Comparison of ENCODE assay signal across 19 mouse cellular contexts in the genomic region with DNA sequence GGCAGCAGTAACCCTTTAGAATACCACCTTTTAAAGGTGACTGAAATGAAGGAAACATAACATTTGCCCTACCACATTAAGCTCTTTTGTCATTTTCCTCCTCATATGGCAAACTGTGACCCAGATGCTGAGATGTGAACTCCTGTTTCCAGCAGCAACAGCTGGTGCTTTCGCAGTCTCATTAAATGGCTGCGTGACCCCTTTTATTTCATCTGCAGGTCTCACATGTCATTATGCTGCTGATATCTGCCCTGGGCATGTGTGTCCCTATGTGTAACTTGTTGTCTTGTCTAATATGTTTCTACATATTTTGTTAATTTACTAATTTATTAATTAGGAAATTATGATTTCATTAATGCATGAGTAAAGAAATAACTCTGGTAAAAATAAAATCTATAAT.
DNase-seq lines count a peak whose midpoint lies in the region; ATAC-seq lines count a peak whose summit lies in the region.
"Had no signal": no experiment of that assay in that cellular context is flagged by ENCODE, and none has a peak within 500 bp of the region (broad histone marks: within the 10 kb centered on the region; RNA-seq: fewer than 3 reads in every experiment).

No protein-coding gene starts in this region.

- H3K9me3 ChIP-seq in forebrain, embryonic 11.5 days (ENCODE audit: control insufficient read depth, low read length): no peaks in the 10 kb centered on the region
- no peaks in the 10 kb centered on the region for H3K9me3 ChIP-seq in forebrain, embryonic 10.5 days
- H3K9me3 ChIP-seq in hindbrain, embryonic 14.5 days (ENCODE audit: control insufficient read depth, low read length): no peaks in the 10 kb centered on the region
- no peaks in the 10 kb centered on the region for H3K9me3 ChIP-seq in hindbrain, embryonic 12.5 days (replicated peaks)
- H3K9me3 ChIP-seq: heart, embryonic 10.5 days; hindbrain, embryonic 13.5 days; intestine, embryonic 15.5 days had no signal

- H3K4me3 ChIP-seq in forebrain, embryonic 11.5 days (ENCODE audit: low read depth, low read length): no peak overlapping the region
- no peak overlapping the region for H3K4me3 ChIP-seq in forebrain, embryonic 10.5 days
- H3K4me3 ChIP-seq in hindbrain, embryonic 14.5 days (replicated peaks; ENCODE audit: low read length): no peak overlapping the region
- H3K4me3 ChIP-seq in hindbrain, embryonic 12.5 days: no peak overlapping the region
- H3K4me3 ChIP-seq: heart, embryonic 10.5 days; hindbrain, embryonic 13.5 days; intestine, embryonic 15.5 days had no signal

- H3K27ac ChIP-seq in forebrain, embryonic 11.5 days (ENCODE audit: low read depth, low read length): no peak overlapping the region
- H3K27ac ChIP-seq in forebrain, embryonic 10.5 days: no peak overlapping the region
- H3K27ac ChIP-seq in hindbrain, embryonic 14.5 days: no peak overlapping the region
- no peak overlapping the region for H3K27ac ChIP-seq in hindbrain, embryonic 12.5 days
- H3K27ac ChIP-seq: heart, embryonic 10.5 days; hindbrain, embryonic 13.5 days; intestine, embryonic 15.5 days had no signal

- WGBS in forebrain, embryonic 11.5 days: 83% methylated on average over 2 of the region's 2 CpGs
- WGBS in forebrain, embryonic 10.5 days: 83% methylated on average over 2 of the region's 2 CpGs
- WGBS in hindbrain, embryonic 14.5 days: 57% methylated on average over 2 of the region's 2 CpGs
- 81% methylated on average over 2 of the region's 2 CpGs for WGBS in hindbrain, embryonic 12.5 days

- no peaks in the 10 kb centered on the region for H3K27me3 ChIP-seq in forebrain, embryonic 11.5 days (ENCODE audit: control insufficient read depth, insufficient read depth, low read length)
- no peaks in the 10 kb centered on the region for H3K27me3 ChIP-seq in forebrain, embryonic 10.5 days (ENCODE audit: poor library complexity, severe bottlenecking)
- H3K27me3 ChIP-seq in hindbrain, embryonic 14.5 days (ENCODE audit: control insufficient read depth, insufficient read depth, low read length): no peaks in the 10 kb centered on the region
- H3K27me3 ChIP-seq in hindbrain, embryonic 12.5 days: no peaks in the 10 kb centered on the region
- H3K27me3 ChIP-seq: hindbrain, embryonic 13.5 days; intestine, embryonic 15.5 days had no signal

- no peaks in the 10 kb centered on the region for H3K36me3 ChIP-seq in forebrain, embryonic 11.5 days (ENCODE audit: control insufficient read depth, insufficient read depth, low read length)
- H3K36me3 ChIP-seq in forebrain, embryonic 10.5 days (replicated peaks): no peaks in the 10 kb centered on the region
- no peaks in the 10 kb centered on the region for H3K36me3 ChIP-seq in hindbrain, embryonic 14.5 days (replicated peaks; ENCODE audit: control insufficient read depth, insufficient read depth)
- H3K36me3 ChIP-seq in hindbrain, embryonic 12.5 days: no peaks in the 10 kb centered on the region
- H3K36me3 ChIP-seq: heart, embryonic 10.5 days; hindbrain, embryonic 13.5 days; intestine, embryonic 15.5 days had no signal

- intact Hi-C loops in left cerebral cortex, postnatal 14 days (cut with DNase I): no loop called here

- ATAC-seq in forebrain, embryonic 11.5 days (replicated peaks; ENCODE audit: low FRiP score): peak; percentile 67; the same call in 1 of the 2 replicates
- ATAC-seq in hindbrain, embryonic 14.5 days (ENCODE audit: low FRiP score): no peak
- no peak for ATAC-seq in hindbrain, embryonic 12.5 days (ENCODE audit: low FRiP score)
- ATAC-seq: intestine, embryonic 15.5 days had no signal

- H3K4me1 ChIP-seq in forebrain, embryonic 11.5 days (replicated peaks; ENCODE audit: control insufficient read depth, insufficient read depth, low read length): no peaks in the 10 kb centered on the region
- H3K4me1 ChIP-seq in forebrain, embryonic 10.5 days: no peaks in the 10 kb centered on the region
- no peaks in the 10 kb centered on the region for H3K4me1 ChIP-seq in hindbrain, embryonic 14.5 days (replicated peaks; ENCODE audit: control insufficient read depth, insufficient read depth, low read length)
- H3K4me1 ChIP-seq in hindbrain, embryonic 12.5 days: no peaks in the 10 kb centered on the region
- H3K4me1 ChIP-seq: heart, embryonic 10.5 days; hindbrain, embryonic 13.5 days; intestine, embryonic 15.5 days had no signal

- H3K4me2 ChIP-seq in forebrain, embryonic 11.5 days (ENCODE audit: low read depth, low read length, severe bottlenecking): no peak overlapping the region
- no peak overlapping the region for H3K4me2 ChIP-seq in hindbrain, embryonic 14.5 days (replicated peaks)
- no peak overlapping the region for H3K4me2 ChIP-seq in hindbrain, embryonic 12.5 days (replicated peaks)
- H3K4me2 ChIP-seq: hindbrain, embryonic 13.5 days; intestine, embryonic 15.5 days had no signal

- DNase-seq in forebrain, embryonic 11.5 days (ENCODE audit: low spot score): no peak
- no peak for DNase-seq in forebrain, embryonic 10.5 days (ENCODE audit: extremely low spot score, low spot score)
- DNase-seq in hindbrain, embryonic 14.5 days (ENCODE audit: low spot score): peak; percentile 24
- peak; percentile 6 for DNase-seq in forelimb bud, embryonic 11.5 days (ENCODE audit: low read depth, low spot score)
- peak; percentile 37 for DNase-seq in retina, embryonic 14.5 days (ENCODE audit: low spot score)
- no peak for DNase-seq in left cerebral cortex, postnatal 14 days (ENCODE audit: low spot score in 2 of 2)
- DNase-seq in urinary bladder, adult 18-20 months (ENCODE audit: low spot score in 2 of 2): no peak
- DNase-seq: adrenal gland, adult 2 months; adrenal gland, postnatal 25 days; cerebellum, adult 2 months; cerebellum, postnatal 10 days; gastrocnemius, postnatal 10 days; heart, adult 18-20 months; heart, postnatal 10 days; heart, postnatal 4 days had no signal

- no peak overlapping the region for H3K9ac ChIP-seq in forebrain, embryonic 11.5 days (ENCODE audit: low read length)
- H3K9ac ChIP-seq in hindbrain, embryonic 14.5 days: no peak overlapping the region
- H3K9ac ChIP-seq in hindbrain, embryonic 12.5 days: no peak overlapping the region
- H3K9ac ChIP-seq: hindbrain, embryonic 13.5 days; intestine, embryonic 15.5 days had no signal

Comparison
In these comparisons a context has a peak if more than half of its experiments do, and no peak if none do; other contexts are left out.
1. DNase-seq: peak in hindbrain, embryonic 14.5 days (single experiment), forelimb bud, embryonic 11.5 days (single experiment) and retina, embryonic 14.5 days (single experiment); none in forebrain, embryonic 11.5 days (single experiment), forebrain, embryonic 10.5 days (single experiment), left cerebral cortex, postnatal 14 days (0 of 2) and urinary bladder, adult 18-20 months (0 of 2).